Mouse (Mus musculus): ENCODE data around the gene Tns1.

DNA sequence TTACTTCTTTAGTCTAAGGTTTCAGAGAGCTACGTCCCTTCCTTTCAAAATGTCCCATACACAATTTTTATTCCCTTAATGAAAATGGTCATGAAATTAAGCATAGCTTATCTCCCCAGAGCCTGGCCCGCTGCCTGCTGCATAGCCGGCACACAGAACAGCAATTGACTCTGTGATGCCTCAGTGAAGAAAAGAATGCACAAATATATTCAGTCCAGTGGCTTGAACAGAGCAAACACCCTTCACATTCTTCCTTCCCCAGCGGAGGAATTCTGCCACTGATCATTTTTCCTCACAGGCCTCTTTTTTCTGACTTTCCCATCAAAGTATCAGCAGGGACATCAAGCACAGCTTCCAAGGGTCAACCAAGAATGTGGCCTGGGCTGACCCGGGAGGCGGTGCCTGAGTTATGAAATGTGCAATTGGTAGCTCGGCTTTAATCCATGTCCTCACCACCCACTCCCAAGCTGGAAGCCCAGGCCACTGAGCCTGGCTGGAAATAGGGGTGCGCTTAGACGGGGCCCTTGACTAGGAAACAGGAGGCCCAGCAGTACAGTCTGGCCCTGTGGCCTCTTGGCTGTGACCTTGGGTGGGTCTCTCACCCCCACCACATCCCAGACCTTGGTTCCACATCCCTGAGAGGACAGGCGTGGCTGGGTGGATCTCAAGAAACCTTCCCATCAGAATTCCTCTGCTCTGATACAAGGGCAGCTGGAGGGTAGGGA lies 191.7 kb downstream of the Tns1 start:
- TF ChIP-seq CTCF (conservative IDR thresholded peaks at IDR 0.05; ENCODE audit: insufficient read depth, insufficient read length, low read depth, low read length) (no peak), POLR2A (IDR thresholded peaks at IDR 0.05; ENCODE audit: low read depth, low read length) (no peak)
